10 mouse cellular contexts compared by ENCODE assay signal in the genomic region with DNA sequence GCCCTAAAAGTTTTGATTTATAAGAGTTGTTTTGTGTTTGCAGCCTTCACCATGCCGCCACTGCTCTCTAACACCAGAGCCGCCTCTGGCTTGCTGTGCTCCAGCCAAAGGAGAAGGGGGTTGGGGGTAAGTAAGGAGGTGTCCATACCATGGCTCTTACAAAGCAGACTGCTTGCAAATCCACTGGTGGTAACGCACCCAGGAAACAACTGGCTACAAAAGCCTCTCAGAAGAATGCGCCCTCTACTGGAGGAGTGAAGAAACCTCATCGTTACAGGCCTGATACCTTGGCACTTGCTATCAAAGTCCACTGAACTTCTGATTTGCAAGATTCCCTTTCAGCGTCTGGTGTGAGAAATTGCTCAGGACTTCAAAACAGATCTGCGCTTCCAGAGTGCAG. TPM values are rescaled to one million over a fixed set of nuclear protein-coding genes. Genes with fewer than 3 reads are reported as not detected.
DNase-seq lines count a peak whose midpoint lies in the region; ATAC-seq and TF ChIP-seq lines count a peak whose summit lies in the region.
"Had no signal": no experiment of that assay in that cellular context is flagged by ENCODE, and none has a peak within 500 bp of the region (broad histone marks: within the 10 kb centered on the region; RNA-seq: fewer than 3 reads in every experiment).

No protein-coding gene starts in this region.

- no peaks in the 10 kb centered on the region for H3K36me3 ChIP-seq in liver, adult 2 months (ENCODE audit: control insufficient read depth, insufficient read depth, low read length)
- no peaks in the 10 kb centered on the region for H3K36me3 ChIP-seq in liver, embryonic 11.5 days (ENCODE audit: control insufficient read depth, insufficient read depth, low read length)
- no peaks in the 10 kb centered on the region for H3K36me3 ChIP-seq in embryonic facial prominence, embryonic 14.5 days (ENCODE audit: control insufficient read depth, insufficient read depth, low read length)
- H3K36me3 ChIP-seq: embryonic facial prominence, embryonic 13.5 days had no signal

- H3K4me2 ChIP-seq in liver, embryonic 11.5 days, result no peak overlapping the region
- no peak overlapping the region for H3K4me2 ChIP-seq in embryonic facial prominence, embryonic 14.5 days (ENCODE audit: low read depth, low read length)
- H3K4me2 ChIP-seq: embryonic facial prominence, embryonic 13.5 days had no signal

- no peaks in the 10 kb centered on the region for H3K27me3 ChIP-seq in liver, adult 2 months (ENCODE audit: control insufficient read depth, insufficient read depth, low read length)
- H3K27me3 ChIP-seq in liver, embryonic 11.5 days (replicated peaks; ENCODE audit: control insufficient read depth, insufficient read depth, low read length), result no peaks in the 10 kb centered on the region
- H3K27me3 ChIP-seq in embryonic facial prominence, embryonic 14.5 days (replicated peaks; ENCODE audit: control insufficient read depth, insufficient read depth, low read length), result no peaks in the 10 kb centered on the region
- H3K27me3 ChIP-seq: embryonic facial prominence, embryonic 13.5 days had no signal

- H3K27ac ChIP-seq in liver, adult 2 months (replicated peaks; ENCODE audit: insufficient read depth, low read depth, low read length), result no peak overlapping the region
- no peak overlapping the region for H3K27ac ChIP-seq in liver, embryonic 11.5 days (ENCODE audit: low read depth, low read length)
- H3K27ac ChIP-seq in embryonic facial prominence, embryonic 14.5 days (replicated peaks; ENCODE audit: low read depth, low read length), result no peak overlapping the region
- H3K27ac ChIP-seq: embryonic facial prominence, embryonic 13.5 days had no signal

- H3K9me3 ChIP-seq in liver, embryonic 11.5 days (ENCODE audit: control insufficient read depth, low read length), result no peaks in the 10 kb centered on the region
- no peaks in the 10 kb centered on the region for H3K9me3 ChIP-seq in embryonic facial prominence, embryonic 14.5 days (ENCODE audit: control insufficient read depth, low read length)
- H3K9me3 ChIP-seq: embryonic facial prominence, embryonic 13.5 days had no signal

- ATAC-seq in liver, embryonic 11.5 days (replicated peaks; ENCODE audit: low FRiP score), result no peak
- ATAC-seq in embryonic facial prominence, embryonic 14.5 days (ENCODE audit: low read depth), result no peak
- ATAC-seq in neutrophil, adult 5-6 weeks (ENCODE audit: extremely low read depth, insufficient number of reproducible peaks, low FRiP score, poor library complexity, severe bottlenecking), result peak; percentile 56; the same call in 1 of the 2 replicates
- ATAC-seq in inflammation-experienced regulatory T-cells, adult 6 months, result no peak

- no peaks in the 10 kb centered on the region for H3K79me2 ChIP-seq in liver, adult 2 months (ENCODE audit: control insufficient read depth, insufficient read depth, low read length)

- TF ChIP-seq CTCF in liver, adult 2 months (IDR thresholded peaks at IDR 0.05; ENCODE audit: low read depth, low read length), result peak; percentile 25; the same call in 1 of the 2 replicates

- no peak for TF ChIP-seq POLR2A in liver, adult 2 months (IDR thresholded peaks at IDR 0.05; ENCODE audit: extremely low read depth, insufficient read depth, low read length)

- peak; percentile 82 for DNase-seq in liver, adult 2 months (ENCODE audit: extremely low read depth, low read depth, low spot score)
- DNase-seq in liver, embryonic 11.5 days (ENCODE audit: low spot score), result no peak
- DNase-seq in R1 (ENCODE audit: low read depth, low spot score), result peak; percentile 43
- peak; percentile 25 for DNase-seq in embryonic facial prominence, embryonic 14.5 days (ENCODE audit: low spot score)
- no peak for DNase-seq in cerebellum, adult 11 months
- DNase-seq in gastrocnemius, postnatal 14 days, result no peak
- DNase-seq: layer of hippocampus, postnatal 36 days had no signal

- 34% methylated on average over 7 of the region's 7 CpGs for WGBS in liver, adult 2 months
- 21% methylated on average over 7 of the region's 7 CpGs for WGBS in liver, embryonic 11.5 days
- whole genome bisulfite sequencing in embryonic facial prominence, embryonic 14.5 days, result 12% methylated on average over 7 of the region's 7 CpGs

- H3K4me1 ChIP-seq in liver, adult 2 months (ENCODE audit: control insufficient read depth, insufficient read depth, low read length), result no peaks in the 10 kb centered on the region
- 0 out of 2 replicates have a peak, but pooled peaks cover 3% of the 10 kb centered on the region for H3K4me1 ChIP-seq in liver, embryonic 11.5 days (replicated peaks; ENCODE audit: control insufficient read depth, insufficient read depth, low read length)
- H3K4me1 ChIP-seq in embryonic facial prominence, embryonic 14.5 days (ENCODE audit: control insufficient read depth, insufficient read depth, low read length), result peaks cover under 1% of the 10 kb centered on the region; the same call in 1 of the 2 replicates
- H3K4me1 ChIP-seq: embryonic facial prominence, embryonic 13.5 days had no signal

- intact Hi-C loops in gastrocnemius, postnatal 14 days (cut with DNase I; ENCODE audit: low total_unique reads), result no loop called here

- H3K4me3 ChIP-seq in liver, adult 2 months (ENCODE audit: insufficient read depth, low read depth, low read length), result no peak overlapping the region
- H3K4me3 ChIP-seq in liver, embryonic 11.5 days (ENCODE audit: low read depth, low read length), result no peak overlapping the region
- no peak overlapping the region for H3K4me3 ChIP-seq in embryonic facial prominence, embryonic 14.5 days (ENCODE audit: low read depth, low read length)
- H3K4me3 ChIP-seq: embryonic facial prominence, embryonic 13.5 days had no signal

- H3K9ac ChIP-seq in liver, adult 2 months (ENCODE audit: low read depth, low read length), result no peak overlapping the region
- no peak overlapping the region for H3K9ac ChIP-seq in liver, embryonic 11.5 days (ENCODE audit: low read depth, low read length)
- H3K9ac ChIP-seq in embryonic facial prominence, embryonic 14.5 days (ENCODE audit: low read depth, low read length), result no peak overlapping the region
- H3K9ac ChIP-seq: embryonic facial prominence, embryonic 13.5 days had no signal

RNA-seq across cellular contexts. Expression of gene Rtf1, which starts 5.9 kb away (rescaled TPM):
- total RNA-seq in liver, adult 2 months (2014; rRNA removed), result 5.4 and 5.6 TPM in 2 replicates
- 4.4 and 5.2 TPM in 2 replicates for polyA plus RNA-seq in liver, adult 2 months (2012; rRNA removed)
- 21.5 and 25.3 TPM in 2 replicates for polyA plus RNA-seq in liver, embryonic 11.5 days (2014; fragmentation: Nextera tagmentation; extraction: Ambion mirVana)
- 23.2 and 26.2 TPM in 2 replicates for polyA plus RNA-seq in embryonic facial prominence, embryonic 14.5 days (2014; fragmentation: Nextera tagmentation; extraction: Ambion mirVana)
- 34.7 and 36.4 TPM in 2 replicates for total RNA-seq in neutrophil, adult 5-6 weeks (2017)
- total RNA-seq in gastrocnemius, postnatal 14 days (2021), result 10 to 100 TPM; 22.3 to 23.0 TPM
- 10 to 100 TPM; 25.1 to 51.6 (median 44.1) TPM for polyA plus RNA-seq in inflammation-experienced regulatory T-cells, adult 6 months (2017; shearing (Covaris generic))

RNA-seq across cellular contexts. Expression of gene Ndufaf1, which starts 6.4 kb away (rescaled TPM):
- 28.0 and 36.2 TPM in 2 replicates for total RNA-seq in liver, adult 2 months (2014; rRNA removed)
- 7.6 and 9.4 TPM in 2 replicates for polyA plus RNA-seq in liver, adult 2 months (2012; rRNA removed)
- polyA plus RNA-seq in liver, embryonic 11.5 days (2014; fragmentation: Nextera tagmentation; extraction: Ambion mirVana), result 64.6 and 66.9 TPM in 2 replicates
- polyA plus RNA-seq in embryonic facial prominence, embryonic 14.5 days (2014; fragmentation: Nextera tagmentation; extraction: Ambion mirVana), result 39.4 and 40.4 TPM in 2 replicates
- 14.0 and 20.1 TPM in 2 replicates for total RNA-seq in neutrophil, adult 5-6 weeks (2017)
- total RNA-seq in gastrocnemius, postnatal 14 days (2021), result 10 to 100 TPM; 40.8 to 47.7 TPM
- 10 to 100 TPM; 24.3 to 30.2 (median 27.8) TPM for polyA plus RNA-seq in inflammation-experienced regulatory T-cells, adult 6 months (2017; shearing (Covaris generic))

RNA-seq across cellular contexts. Expression of gene Oip5, which starts 50.7 kb away (rescaled TPM):
- total RNA-seq in liver, adult 2 months (2014; rRNA removed), result 0.92 and 0.94 TPM in 2 replicates
- 0.37 and 0.69 TPM in 2 replicates for polyA plus RNA-seq in liver, adult 2 months (2012; rRNA removed)
- polyA plus RNA-seq in liver, embryonic 11.5 days (2014; fragmentation: Nextera tagmentation; extraction: Ambion mirVana), result 42.0 and 47.7 TPM in 2 replicates
- polyA plus RNA-seq in embryonic facial prominence, embryonic 14.5 days (2014; fragmentation: Nextera tagmentation; extraction: Ambion mirVana), result 15.3 and 17.9 TPM in 2 replicates
- 1.2 and 1.8 TPM in 2 replicates for total RNA-seq in neutrophil, adult 5-6 weeks (2017)
- total RNA-seq in gastrocnemius, postnatal 14 days (2021), result 1 to 10 TPM in 1 of 2 experiments, under 1 TPM in 1; 0.82 to 1.2 TPM
- polyA plus RNA-seq in inflammation-experienced regulatory T-cells, adult 6 months (2017; shearing (Covaris generic)), result 10 to 100 TPM in 1 of 3 experiments, 1 to 10 TPM in 2; 2.3 to 14.8 (median 5.0) TPM

RNA-seq across cellular contexts. Expression of gene Nusap1, which starts 50.9 kb away (rescaled TPM):
- total RNA-seq in liver, adult 2 months (2014; rRNA removed), result 0.46 and 1.4 TPM in 2 replicates
- polyA plus RNA-seq in liver, adult 2 months (2012; rRNA removed), result 0.06 and 0.07 TPM in 2 replicates
- 76.5 and 88.3 TPM in 2 replicates for polyA plus RNA-seq in liver, embryonic 11.5 days (2014; fragmentation: Nextera tagmentation; extraction: Ambion mirVana)
- 47.5 and 56.6 TPM in 2 replicates for polyA plus RNA-seq in embryonic facial prominence, embryonic 14.5 days (2014; fragmentation: Nextera tagmentation; extraction: Ambion mirVana)
- 2.8 TPM in 2 replicates for total RNA-seq in neutrophil, adult 5-6 weeks (2017)
- total RNA-seq in gastrocnemius, postnatal 14 days (2021), result 1 to 10 TPM; 3.1 TPM
- 100 to 1,000 TPM in 1 of 3 experiments, 10 to 100 TPM in 1, 1 to 10 TPM in 1; 8.5 to 112 (median 10.8) TPM for polyA plus RNA-seq in inflammation-experienced regulatory T-cells, adult 6 months (2017; shearing (Covaris generic))

Comparison
In these comparisons a context has a peak if more than half of its experiments do, and no peak if none do; other contexts are left out.
1. DNase-seq: peak in liver, adult 2 months (single experiment), R1 (single experiment) and embryonic facial prominence, embryonic 14.5 days (single experiment); none in liver, embryonic 11.5 days (single experiment), cerebellum, adult 11 months (single experiment) and gastrocnemius, postnatal 14 days (single experiment).